Mouse (Mus musculus): ENCODE measurements around the gene Gsto1. TPM values are rescaled to one million over a fixed set of nuclear protein-coding genes. Genes with fewer than 3 reads are reported as not detected.

Gsto1 gene
- total and polyA plus RNA-seq, 2 experiments, result 116 to 149 TPM

- H3K9ac ChIP-seq (ENCODE audit: low read depth, low read length), result no peak overlapping the region
- WGBS, result 44% methylated on average over 7 of the region's 7 CpGs
- H3K79me2 ChIP-seq (ENCODE audit: control insufficient read depth, insufficient read depth, low read length), result no peaks in the 10 kb centered on the region
- H3K27me3 ChIP-seq (ENCODE audit: control insufficient read depth, insufficient read depth, low read length), result peaks cover 4% of the 10 kb centered on the region; the same call in 1 of the 2 replicates
- no peak for DNase-seq (ENCODE audit: extremely low read depth, low read depth, low spot score)
- TF ChIP-seq POLR2A (IDR thresholded peaks at IDR 0.05; ENCODE audit: extremely low read depth, insufficient read depth, low read length), result no peak
- no peak for TF ChIP-seq CTCF (IDR thresholded peaks at IDR 0.05; ENCODE audit: low read depth, low read length)
- no peak overlapping the region for H3K4me3 ChIP-seq (ENCODE audit: insufficient read depth, low read depth, low read length)
- no peaks in the 10 kb centered on the region for H3K36me3 ChIP-seq (ENCODE audit: control insufficient read depth, insufficient read depth, low read length)
- no peak overlapping the region for H3K27ac ChIP-seq (replicated peaks; ENCODE audit: insufficient read depth, low read depth, low read length)
- H3K4me1 ChIP-seq (ENCODE audit: control insufficient read depth, insufficient read depth, low read length), result no peaks in the 10 kb centered on the region
Observed at GRCm38 (mm10) chr19:47821494-47821872, 33.3 kb upstream of the Gsto1 start.

GRCm38 (mm10) chr19:47822143-47822796, 32.5 kb upstream of the Gsto1 start:
- WGBS, result 21% methylated on average over 8 of the region's 8 CpGs
- TF ChIP-seq CTCF (IDR thresholded peaks at IDR 0.05; ENCODE audit: low read depth, low read length), result no peak
- no peak for TF ChIP-seq POLR2A (IDR thresholded peaks at IDR 0.05; ENCODE audit: extremely low read depth, insufficient read depth, low read length)

GRCm38 (mm10) chr19:47824026-47824425, 30.7 kb upstream of the Gsto1 start:
- peaks cover 4% of the 10 kb centered on the region; the same call in 1 of the 2 replicates for H3K27me3 ChIP-seq (ENCODE audit: control insufficient read depth, insufficient read depth, low read length)
- H3K9ac ChIP-seq (ENCODE audit: low read depth, low read length), result no peak overlapping the region
- H3K36me3 ChIP-seq (ENCODE audit: control insufficient read depth, insufficient read depth, low read length), result no peaks in the 10 kb centered on the region
- 85% methylated on average over 5 of the region's 5 CpGs for WGBS
- TF ChIP-seq POLR2A (IDR thresholded peaks at IDR 0.05; ENCODE audit: extremely low read depth, insufficient read depth, low read length), result no peak
- no peak for TF ChIP-seq CTCF (IDR thresholded peaks at IDR 0.05; ENCODE audit: low read depth, low read length)
- no peaks in the 10 kb centered on the region for H3K79me2 ChIP-seq (ENCODE audit: control insufficient read depth, insufficient read depth, low read length)
- no peak overlapping the region for H3K4me3 ChIP-seq (ENCODE audit: insufficient read depth, low read depth, low read length)
- H3K27ac ChIP-seq (replicated peaks; ENCODE audit: insufficient read depth, low read depth, low read length), result no peak overlapping the region
- no peaks in the 10 kb centered on the region for H3K4me1 ChIP-seq (ENCODE audit: control insufficient read depth, insufficient read depth, low read length)
- no peak for DNase-seq (ENCODE audit: extremely low read depth, low read depth, low spot score)

More at GRCm38 (mm10) chr19:47822143-47822796, 32.5 kb upstream of the Gsto1 start:
- Histone ChIP-seq H3K9ac (ENCODE audit: low read depth, low read length) (no peak overlapping the region), H3K27ac (replicated peaks; ENCODE audit: insufficient read depth, low read depth, low read length) (no peak overlapping the region), H3K4me1 (ENCODE audit: control insufficient read depth, insufficient read depth, low read length) (no peaks in the 10 kb centered on the region), H3K4me3 (ENCODE audit: insufficient read depth, low read depth, low read length) (no peak overlapping the region), H3K79me2 (ENCODE audit: control insufficient read depth, insufficient read depth, low read length) (no peaks in the 10 kb centered on the region), H3K36me3 (ENCODE audit: control insufficient read depth, insufficient read depth, low read length) (no peaks in the 10 kb centered on the region), H3K27me3 (ENCODE audit: control insufficient read depth, insufficient read depth, low read length) (peaks cover 4% of the 10 kb centered on the region; the same call in 1 of the 2 replicates)
- no peak for DNase-seq (ENCODE audit: extremely low read depth, low read depth, low spot score)

GRCm38 (mm10) chr19:47829913-47830450, 24.8 kb upstream of the Gsto1 start:
- WGBS, result 87% methylated on average over 14 of the region's 14 CpGs
- Histone ChIP-seq H3K4me3 (ENCODE audit: insufficient read depth, low read depth, low read length) (no peak overlapping the region), H3K79me2 (ENCODE audit: control insufficient read depth, insufficient read depth, low read length) (no peaks in the 10 kb centered on the region), H3K9ac (ENCODE audit: low read depth, low read length) (no peak overlapping the region), H3K4me1 (ENCODE audit: control insufficient read depth, insufficient read depth, low read length) (no peaks in the 10 kb centered on the region), H3K27ac (replicated peaks; ENCODE audit: insufficient read depth, low read depth, low read length) (no peak overlapping the region), H3K27me3 (ENCODE audit: control insufficient read depth, insufficient read depth, low read length) (no peaks in the 10 kb centered on the region), H3K36me3 (ENCODE audit: control insufficient read depth, insufficient read depth, low read length) (no peaks in the 10 kb centered on the region)
- no peak for TF ChIP-seq CTCF (IDR thresholded peaks at IDR 0.05; ENCODE audit: low read depth, low read length)
- no peak for TF ChIP-seq POLR2A (IDR thresholded peaks at IDR 0.05; ENCODE audit: extremely low read depth, insufficient read depth, low read length)
- DNase-seq (ENCODE audit: extremely low read depth, low read depth, low spot score), result no peak

GRCm38 (mm10) chr19:47831111-47831510, 23.7 kb upstream of the Gsto1 start:
- Histone ChIP-seq H3K9ac (ENCODE audit: low read depth, low read length) (no peak overlapping the region), H3K27me3 (ENCODE audit: control insufficient read depth, insufficient read depth, low read length) (0 out of 2 replicates have a peak, but pooled peaks cover 3% of the 10 kb centered on the region), H3K36me3 (ENCODE audit: control insufficient read depth, insufficient read depth, low read length) (no peaks in the 10 kb centered on the region), H3K4me1 (ENCODE audit: control insufficient read depth, insufficient read depth, low read length) (no peaks in the 10 kb centered on the region), H3K4me3 (ENCODE audit: insufficient read depth, low read depth, low read length) (no peak overlapping the region), H3K79me2 (ENCODE audit: control insufficient read depth, insufficient read depth, low read length) (no peaks in the 10 kb centered on the region), H3K27ac (replicated peaks; ENCODE audit: insufficient read depth, low read depth, low read length) (no peak overlapping the region)
- 97% methylated on average over 8 of the region's 8 CpGs for WGBS
- DNase-seq (ENCODE audit: extremely low read depth, low read depth, low spot score), result no peak
- TF ChIP-seq POLR2A (IDR thresholded peaks at IDR 0.05; ENCODE audit: extremely low read depth, insufficient read depth, low read length) (no peak), CTCF (IDR thresholded peaks at IDR 0.05; ENCODE audit: low read depth, low read length) (no peak)

- Histone ChIP-seq H3K27ac (replicated peaks; ENCODE audit: insufficient read depth, low read depth, low read length) (no peak overlapping the region), H3K9ac (ENCODE audit: low read depth, low read length) (no peak overlapping the region), H3K79me2 (ENCODE audit: control insufficient read depth, insufficient read depth, low read length) (no peaks in the 10 kb centered on the region), H3K4me3 (ENCODE audit: insufficient read depth, low read depth, low read length) (no peak overlapping the region), H3K27me3 (ENCODE audit: control insufficient read depth, insufficient read depth, low read length) (0 out of 2 replicates have a peak, but pooled peaks cover 6% of the 10 kb centered on the region), H3K36me3 (ENCODE audit: control insufficient read depth, insufficient read depth, low read length) (no peaks in the 10 kb centered on the region), H3K4me1 (ENCODE audit: control insufficient read depth, insufficient read depth, low read length) (no peaks in the 10 kb centered on the region)
- WGBS, result 77% methylated on average over 16 of the region's 16 CpGs
- TF ChIP-seq CTCF (IDR thresholded peaks at IDR 0.05; ENCODE audit: low read depth, low read length) (no peak), POLR2A (IDR thresholded peaks at IDR 0.05; ENCODE audit: extremely low read depth, insufficient read depth, low read length) (no peak)
- DNase-seq (ENCODE audit: extremely low read depth, low read depth, low spot score), result no peak
Observed at GRCm38 (mm10) chr19:47832316-47832715, 22.5 kb upstream of the Gsto1 start.

Measured in liver, adult 2 months (tissue).